Mouse (Mus musculus) MEL (cell line): Measurements from ENCODE around the gene Cntn1. TPM values are rescaled to one million over a fixed set of nuclear protein-coding genes. Genes with fewer than 3 reads are reported as not detected.

Experiments
- DNase-seq: peaks from one replicate; pipeline ENCODE4 v3.0.0; 2011; ENCODE audit warnings: low read depth, low spot score
- H3K27ac ChIP-seq: 2 replicates; pipeline ENCODE4 v1.5.1; 2012; ENCODE audit warnings: low read depth, mild to moderate bottlenecking, control low read depth, low read length, moderate library complexity; ENCODE audit not compliant: control insufficient read depth
- H3K27me3 ChIP-seq, 2 experiments: fragments of 150-350 bp in 1 of 2; sonication (generic) in 1 of 2; 2 replicates each; pipeline ENCODE4 v1.6.1; 2012; ENCODE audit warnings: low read length in 2 of 2, mild to moderate bottlenecking in 2 of 2, improper control_type of control experiment in 1 of 2, moderate library complexity in 1 of 2; ENCODE audit not compliant: insufficient read depth in 2 of 2, control insufficient read depth in 1 of 2
- H3K36me3 ChIP-seq, 2 experiments: 2 replicates each; pipeline ENCODE4 v1.6.1; 2012 to 2014; ENCODE audit warnings: low read length in 2 of 2, improper control_type of control experiment in 1 of 2, inconsistent platforms in 1 of 2, mild to moderate bottlenecking in 1 of 2; ENCODE audit not compliant: insufficient read depth in 2 of 2, control insufficient read depth in 1 of 2
- H3K4me1 ChIP-seq, 2 experiments: fragments of 150-350 bp in 1 of 2; sonication (generic) in 1 of 2; 2 replicates each; pipeline ENCODE4 v1.6.1; 2012; ENCODE audit warnings: low read length in 2 of 2, improper control_type of control experiment in 1 of 2, mild to moderate bottlenecking in 1 of 2; ENCODE audit not compliant: insufficient read depth in 2 of 2, control insufficient read depth in 1 of 2
- H3K4me3 ChIP-seq, 2 experiments: fragments of 150-350 bp in 1 of 2; sonication (generic) in 1 of 2; 2 replicates each; pipeline ENCODE4 v1.5.1; 2012; ENCODE audit warnings: low read depth in 2 of 2, low read length in 2 of 2, mild to moderate bottlenecking in 2 of 2, moderate library complexity in 2 of 2, control low read depth in 1 of 2, improper control_type of control experiment in 1 of 2; ENCODE audit not compliant: control insufficient read depth in 1 of 2, insufficient read depth in 1 of 2
- H3K79me2 ChIP-seq: 2 replicates; pipeline ENCODE4 v1.6.1; 2012; ENCODE audit warnings: mild to moderate bottlenecking, low read length, moderate library complexity; ENCODE audit not compliant: control insufficient read depth, poor library complexity, insufficient read depth
- H3K9ac ChIP-seq: 2 replicates; pipeline ENCODE4 v1.6.1; 2012; ENCODE audit warnings: low read depth, mild to moderate bottlenecking, control low read depth, low read length, moderate library complexity; ENCODE audit not compliant: control insufficient read depth, poor library complexity, severe bottlenecking
- H3K9me3 ChIP-seq: fragments of 150-350 bp; sonication (generic); replicated peaks from 2 replicates; pipeline ENCODE4 v1.6.1; 2012; ENCODE audit warnings: mild to moderate bottlenecking, low read length, improper control_type of control experiment, moderate library complexity; ENCODE audit not compliant: insufficient read depth
- BHLHE40 ChIP-seq: IDR thresholded peaks from 2 replicates; pipeline ENCODE4 v1.6.1; 2012; ENCODE audit warnings: low read depth, mild to moderate bottlenecking, inconsistent platforms, low read length, improper control_type of control experiment, borderline replicate concordance
- ELF1 ChIP-seq: IDR thresholded peaks from 2 replicates; pipeline ENCODE4 v1.6.1; 2014; ENCODE audit warnings: low read depth, mild to moderate bottlenecking, inconsistent platforms, low read length, improper control_type of control experiment, moderate library complexity
- GATA1 ChIP-seq: IDR thresholded peaks from 2 replicates; pipeline ENCODE4 v1.6.1; 2011; ENCODE audit warnings: low read depth, low read length, improper control_type of control experiment
- KAT2A ChIP-seq: conservative IDR thresholded peaks from 2 replicates; pipeline ENCODE4 v1.6.1; 2012; ENCODE audit warnings: low read depth, low read length, improper control_type of control experiment, inconsistent platforms
- MAFK ChIP-seq: IDR thresholded peaks from 2 replicates; pipeline ENCODE4 v1.6.1; 2011; ENCODE audit warnings: low read depth, mild to moderate bottlenecking, low read length, improper control_type of control experiment, borderline replicate concordance
- MAX ChIP-seq: IDR thresholded peaks from 2 replicates; pipeline ENCODE4 v1.6.1; 2011; ENCODE audit warnings: low read length, improper control_type of control experiment
- MAZ ChIP-seq: IDR thresholded peaks from 2 replicates; pipeline ENCODE4 v1.6.1; 2012; ENCODE audit warnings: low read depth, mild to moderate bottlenecking, inconsistent platforms, low read length, improper control_type of control experiment
- MYB ChIP-seq: IDR thresholded peaks from 2 replicates; pipeline ENCODE4 v1.6.1; 2011; ENCODE audit warnings: mild to moderate bottlenecking, low read depth, low read length, improper control_type of control experiment
- MYC ChIP-seq: IDR thresholded peaks from 2 replicates; pipeline ENCODE4 v1.6.1; 2011; ENCODE audit warnings: low read depth, mild to moderate bottlenecking, low read length, improper control_type of control experiment, moderate library complexity
- POLR2A ChIP-seq, 2 experiments: IDR thresholded peaks; 2 replicates each; pipeline ENCODE4 v1.6.1; 2011 to 2012; ENCODE audit warnings: low read length in 2 of 2, mild to moderate bottlenecking in 2 of 2, control low read depth in 1 of 2, improper control_type of control experiment in 1 of 2, low read depth in 1 of 2, moderate library complexity in 1 of 2; ENCODE audit not compliant: control insufficient read depth in 1 of 2, insufficient read depth in 1 of 2, poor library complexity in 1 of 2
- POLR2AphosphoS2 ChIP-seq: IDR thresholded peaks from 2 replicates; pipeline ENCODE4 v1.6.1; 2011; ENCODE audit warnings: low read length, improper control_type of control experiment
- POLR2AphosphoS5 ChIP-seq: IDR thresholded peaks from 2 replicates; pipeline ENCODE4 v1.6.1; 2012; ENCODE audit warnings: low read depth, borderline replicate concordance, mild to moderate bottlenecking, inconsistent platforms, low read length, moderate library complexity, mixed read lengths
- RAD21 ChIP-seq: IDR thresholded peaks from 2 replicates; pipeline ENCODE4 v1.6.1; 2011; ENCODE audit warnings: mild to moderate bottlenecking, low read depth, low read length, improper control_type of control experiment
- RCOR1 ChIP-seq: IDR thresholded peaks from 2 replicates; pipeline ENCODE4 v1.6.1; 2012; ENCODE audit warnings: low read depth, mild to moderate bottlenecking, inconsistent platforms, low read length, improper control_type of control experiment
- SMC3 ChIP-seq: IDR thresholded peaks from 2 replicates; pipeline ENCODE4 v1.6.1; 2011; ENCODE audit warnings: low read depth, low read length, improper control_type of control experiment
- TAL1 ChIP-seq: IDR thresholded peaks from 2 replicates; pipeline ENCODE4 v1.6.1; 2012; ENCODE audit warnings: mild to moderate bottlenecking, inconsistent platforms, low read length, moderate library complexity, mixed read lengths
- TBP ChIP-seq: IDR thresholded peaks from 2 replicates; pipeline ENCODE4 v1.8.0; 2011; ENCODE audit warnings: low read depth, low read length, improper control_type of control experiment
- TCF12 ChIP-seq: IDR thresholded peaks from 2 replicates; pipeline ENCODE4 v1.6.1; 2014; ENCODE audit warnings: low read depth, mild to moderate bottlenecking, inconsistent platforms, low read length, improper control_type of control experiment, moderate library complexity
- UBTF ChIP-seq: IDR thresholded peaks from 2 replicates; pipeline ENCODE4 v1.6.1; 2012; ENCODE audit warnings: low read depth, mild to moderate bottlenecking, inconsistent platforms, low read length, improper control_type of control experiment, moderate library complexity, borderline replicate concordance; ENCODE audit not compliant: insufficient read depth
- USF2 ChIP-seq, 2 experiments: IDR thresholded peaks; 2 replicates each; pipeline ENCODE4 v1.6.1; 2011 to 2012; ENCODE audit warnings: improper control_type of control experiment in 2 of 2, low read length in 2 of 2, borderline replicate concordance in 1 of 2, inconsistent platforms in 1 of 2, low read depth in 1 of 2, mild to moderate bottlenecking in 1 of 2; ENCODE audit not compliant: insufficient read depth in 1 of 2
- ZKSCAN1 ChIP-seq: IDR thresholded peaks from 2 replicates; pipeline ENCODE4 v1.6.1; 2012; ENCODE audit warnings: low read depth, mild to moderate bottlenecking, inconsistent platforms, low read length, improper control_type of control experiment, moderate library complexity
- ZNF384 ChIP-seq: IDR thresholded peaks from 2 replicates; pipeline ENCODE4 v1.6.1; 2012; ENCODE audit warnings: low read depth, mild to moderate bottlenecking, inconsistent platforms, low read length, improper control_type of control experiment
- polyA plus RNA-seq, 2 experiments: library from polyadenylated mRNA; stranded (reverse) in 1 of 2; unstranded in 1 of 2; fragments of >175 nt in 1 of 2; fragments of >200 nt in 1 of 2; gene quantifications; 2 replicates each; pipeline versions ENCODE4 v1.2.1 to v1.2.4; 2012; ENCODE audit warnings: low replicate concordance in 2 of 2, low read depth in 1 of 2; ENCODE audit not compliant: insufficient read length in 2 of 2, insufficient read depth in 1 of 2, missing spikeins in 1 of 2
- total RNA-seq: library from RNA; depleted of rRNA; stranded (reverse); fragments of 300-350 nt; gene quantifications from 2 replicates; pipeline ENCODE4 v1.2.3, GENCODE M21; 2012

Cntn1 gene
- total and polyA plus RNA-seq, 3 experiments: not detected

DNA sequence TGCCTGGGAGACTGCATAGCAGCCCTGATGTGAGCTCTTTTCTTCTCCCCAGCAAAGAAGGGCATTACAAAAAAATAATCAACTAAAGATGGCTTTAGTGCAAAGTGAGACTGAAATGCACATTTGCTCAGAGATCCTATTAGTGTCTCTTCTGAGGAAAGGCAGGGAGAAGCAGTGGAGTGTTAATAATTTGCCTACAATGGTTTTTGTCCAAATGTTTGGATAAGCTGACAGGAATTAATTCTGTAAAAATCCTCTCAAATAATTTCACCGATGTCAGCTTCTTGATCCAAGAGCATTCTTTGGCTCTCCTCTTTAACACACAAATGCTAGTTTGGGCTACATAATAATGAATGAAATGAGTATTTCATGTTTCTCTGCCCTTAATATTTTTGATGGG is 34.9 kb downstream of the Cntn1 start (continued):
- no peak for TF ChIP-seq POLR2A (IDR thresholded peaks at IDR 0.05; ENCODE audit: control insufficient read depth in 1 of 2, insufficient read depth in 1 of 2, low read depth in 1 of 2, low read length in 2 of 2, poor library complexity in 1 of 2)
- TF ChIP-seq MAX: no peak
- TF ChIP-seq TAL1: no peak

DNA sequence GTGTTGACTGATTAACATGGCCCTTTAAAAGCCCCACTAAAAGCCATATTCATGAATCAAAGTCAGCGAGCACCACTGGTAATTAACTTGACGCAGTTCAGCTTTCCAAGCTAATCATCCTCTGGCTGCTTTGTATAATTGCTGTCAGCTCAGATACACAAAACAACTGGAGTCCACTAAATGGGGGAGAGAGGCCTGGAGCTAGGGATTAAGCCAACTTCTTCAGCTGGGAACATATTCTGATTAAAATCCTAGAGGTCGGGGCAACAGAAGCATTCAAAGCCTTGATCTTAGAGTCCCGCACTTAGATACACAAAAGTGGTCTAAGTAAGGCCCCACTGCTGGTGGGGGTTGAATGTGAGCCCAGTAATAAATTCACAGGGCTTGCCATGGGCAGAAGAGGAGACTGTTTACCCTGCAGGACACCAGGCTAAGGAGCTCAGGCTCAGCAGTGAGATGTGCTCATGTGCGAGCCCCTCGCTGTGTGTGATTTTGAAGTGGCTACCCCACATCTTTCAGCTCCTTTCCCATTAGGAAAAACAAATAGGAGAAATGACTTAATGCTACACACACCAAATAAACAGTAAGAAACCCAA is 36.8 kb downstream of the Cntn1 start:
- DNase-seq: no peak
- Histone ChIP-seq H3K27me3 (no peaks in the 10 kb centered on the region), H3K9ac (no peak overlapping the region)
- no peak for TF ChIP-seq GATA1
- no peak for TF ChIP-seq TAL1
- no peak for TF ChIP-seq MYB
- TF ChIP-seq POLR2AphosphoS5: no peak
- TF ChIP-seq POLR2AphosphoS2: no peak
- no peak for TF ChIP-seq MAZ
- TF ChIP-seq ELF1: no peak
- TF ChIP-seq BHLHE40: no peak
- TF ChIP-seq TBP: no peak
- no peak for TF ChIP-seq KAT2A
- TF ChIP-seq ZKSCAN1: no peak
- no peak for TF ChIP-seq UBTF
- TF ChIP-seq MYC: no peak
- no peak for TF ChIP-seq ZNF384
- TF ChIP-seq USF2 (IDR thresholded peaks at IDR 0.05; ENCODE audit: borderline replicate concordance in 1 of 2, insufficient read depth in 1 of 2, low read depth in 1 of 2, low read length in 2 of 2): no peak
- TF ChIP-seq RCOR1: no peak
- TF ChIP-seq TCF12: no peak
- no peak for TF ChIP-seq SMC3
- no peak for TF ChIP-seq MAFK
- no peak for TF ChIP-seq RAD21
- TF ChIP-seq, all 39 proteins: peak for 0
- no peaks in the 10 kb centered on the region for H3K4me1 ChIP-seq
- no peaks in the 10 kb centered on the region for H3K9me3 ChIP-seq
- no peak overlapping the region for H3K27ac ChIP-seq
- H3K79me2 ChIP-seq: no peaks in the 10 kb centered on the region
- no peaks in the 10 kb centered on the region for H3K36me3 ChIP-seq
- H3K4me3 ChIP-seq: no peak overlapping the region
